Mouse (Mus musculus) heart, embryonic 12.5 days (tissue): Measurements from ENCODE around the gene Taf1. TPM values are rescaled to one million over a fixed set of nuclear protein-coding genes. Genes with fewer than 3 reads are reported as not detected.

Source experiments
- polyA plus RNA-seq: library from polyadenylated mRNA; unstranded; fragments of >200 nt; fragmentation: Nextera tagmentation; extraction: Ambion mirVana; gene quantifications from 2 replicates; pipeline ENCODE4 v1.2.1, GENCODE M21; 2016

Taf1 gene
- polyA plus RNA-seq, 1 experiment from 2014 or later: 12.5 TPM

Other genes starting within 250 kb of the Taf1 start
- 2.2 and 2.9 TPM in 2 replicates for gene Nlgn3, start 233.6 kb upstream of the Taf1 start, polyA plus RNA-seq
- gene Gjb1, start 156.4 kb upstream of the Taf1 start, polyA plus RNA-seq: 0.13 and 0.66 TPM in 2 replicates
- gene Zmym3, start 111.9 kb upstream of the Taf1 start, polyA plus RNA-seq: 29.9 and 30.0 TPM in 2 replicates
- 290 and 312 TPM in 2 replicates for gene Nono, start 103.4 kb upstream of the Taf1 start, polyA plus RNA-seq
- 52.7 and 54.9 TPM in 2 replicates for gene Itgb1bp2, start 83.6 kb upstream of the Taf1 start, polyA plus RNA-seq
- gene Ogt, start 107.3 kb downstream of the Taf1 start, polyA plus RNA-seq: 119 and 127 TPM in 2 replicates
- 0.09 TPM in 1 of 2 replicates, not detected in the other for gene Cxcr3, start 201.5 kb downstream of the Taf1 start, polyA plus RNA-seq